Mouse (Mus musculus) bone marrow, adult 2 months (tissue): ENCODE data around the gene Olfr518. TPM values are rescaled to one million over a fixed set of nuclear protein-coding genes. Genes with fewer than 3 reads are reported as not detected.

ENCODE experiments used
- H3K27ac ChIP-seq: fragments of 200-500 bp; 2 replicates; pipeline ENCODE4 v1.5.1; 2012; ENCODE audit warnings: low read depth, mild to moderate bottlenecking, control low read depth, inconsistent platforms, low read length; ENCODE audit not compliant: control insufficient read depth, poor library complexity, insufficient read depth
- H3K4me1 ChIP-seq: fragments of 200-500 bp; 2 replicates; pipeline ENCODE4 v1.6.1; 2011; ENCODE audit warnings: low read length; ENCODE audit not compliant: control insufficient read depth, insufficient read depth
- H3K4me3 ChIP-seq: fragments of 200-500 bp; replicated peaks from 2 replicates; pipeline ENCODE3; 2011; ENCODE audit warnings: mild to moderate bottlenecking, low read depth, low read length, control low read depth; ENCODE audit not compliant: control insufficient read depth
- CTCF ChIP-seq: fragments of 200-500 bp; IDR thresholded peaks from 2 replicates; pipeline ENCODE4 v1.5.1; 2011; ENCODE audit warnings: low read length, control low read depth; ENCODE audit not compliant: control insufficient read depth, insufficient read depth
- WGBS: fragments of 180-500 bp; shearing (Covaris S2); methylation state at CpG from one replicate; pipeline ENCODE4 v1.1.7; 2018; 5-methylcytosine and 5-hydroxymethylcytosine counted together
- polyA plus RNA-seq: library from polyadenylated mRNA; stranded (reverse); fragments of >200 nt; gene quantifications from 2 replicates; pipeline ENCODE4 v1.2.4, GENCODE M21; 2011; ENCODE audit warnings: low replicate concordance; ENCODE audit not compliant: missing spikeins, insufficient read depth, insufficient read length

The Olfr518 gene
- polyA plus RNA-seq, 1 experiment: not detected

DNA sequence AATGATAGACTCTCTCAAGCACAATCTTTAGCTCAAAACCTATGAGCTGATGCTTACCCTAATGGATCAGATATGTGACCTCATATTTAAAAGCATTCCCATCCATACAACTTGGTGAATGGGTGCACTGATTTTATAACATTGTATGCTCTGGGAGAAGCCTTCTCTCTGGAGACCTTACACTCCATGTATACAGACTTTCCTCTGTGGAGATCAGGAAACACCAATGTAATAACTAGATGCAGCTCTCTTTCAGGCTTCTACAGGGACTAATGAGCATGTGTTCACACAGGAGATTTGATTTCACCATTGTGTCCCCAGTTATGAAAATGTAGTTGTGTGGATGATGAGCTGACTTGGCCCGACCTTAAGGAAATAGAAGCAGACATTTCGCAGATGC is 34.4 kb downstream of the Olfr518 start, which contains the start of gene Olfr516:
Gene Olfr516 (minus strand): TSS at position 101 of the 400 bp plus-strand sequence.
- no peak for TF ChIP-seq CTCF
- Histone ChIP-seq H3K4me1 (no peaks in the 10 kb centered on the region), H3K4me3 (no peak within 1 kb of the TSS), H3K27ac (no peak within 1 kb of the TSS)
- 73% methylated on average over 2 of the region's 2 CpGs for WGBS

Other genes starting within 250 kb of the Olfr518 start
- not detected in 2 replicates for gene Olfr509, start 233.1 kb downstream of the Olfr518 start, polyA plus RNA-seq
- not detected in 2 replicates for gene Olfr510, start 218.6 kb downstream of the Olfr518 start, polyA plus RNA-seq
- gene Olfr512, start 171.7 kb downstream of the Olfr518 start, polyA plus RNA-seq: not detected in 2 replicates
- not detected in 2 replicates for gene Olfr513, start 134.0 kb downstream of the Olfr518 start, polyA plus RNA-seq
- not detected in 2 replicates for gene Olfr514, start 59.0 kb downstream of the Olfr518 start, polyA plus RNA-seq
- gene Olfr516, start 34.5 kb downstream of the Olfr518 start, polyA plus RNA-seq: not detected in 2 replicates
- gene Olfr517, start 12.6 kb downstream of the Olfr518 start, polyA plus RNA-seq: not detected in 2 replicates
- not detected in 2 replicates for gene Olfr519, start 9.4 kb upstream of the Olfr518 start, polyA plus RNA-seq
- 0.22 TPM in 1 of 2 replicates, not detected in the other for gene Nlrp10, start 45.2 kb upstream of the Olfr518 start, polyA plus RNA-seq
- 61.3 and 83.8 TPM in 2 replicates for gene Eif3f, start 49.4 kb upstream of the Olfr518 start, polyA plus RNA-seq
- gene Tub, start 65.3 kb upstream of the Olfr518 start, polyA plus RNA-seq: 0.32 and 0.68 TPM in 2 replicates
- 2.4 TPM in 1 of 2 replicates, not detected in the other for gene Ric3, start 198.3 kb upstream of the Olfr518 start, polyA plus RNA-seq